9 mouse cellular contexts compared by ENCODE assay signal in genomic region chr9:53986972-53987371, GRCm38 (mm10). TPM values are rescaled to one million over a fixed set of nuclear protein-coding genes. Genes with fewer than 3 reads are reported as not detected.
DNase-seq lines count a peak whose midpoint lies in the region; ATAC-seq lines count a peak whose summit lies in the region.
"Had no signal": no experiment of that assay in that cellular context is flagged by ENCODE, and none has a peak within 500 bp of the region (broad histone marks: within the 10 kb centered on the region; RNA-seq: fewer than 3 reads in every experiment).

No protein-coding gene starts in this region.

- intact Hi-C loops in heart, postnatal 10 days (cut with DNase I): loop anchor here (1.0 to 10.0 kb wide), 2 partner anchors 92 to 158 kb away; no protein-coding TSS in a partner anchor

- H3K27ac ChIP-seq in heart, embryonic 10.5 days: no peak overlapping the region
- no peak overlapping the region for H3K27ac ChIP-seq in neural tube, embryonic 11.5 days (ENCODE audit: low read depth, low read length)
- H3K27ac ChIP-seq: lung, embryonic 15.5 days had no signal

- no peaks in the 10 kb centered on the region for H3K9me3 ChIP-seq in heart, embryonic 10.5 days
- no peaks in the 10 kb centered on the region for H3K9me3 ChIP-seq in neural tube, embryonic 11.5 days (ENCODE audit: control insufficient read depth, low read length)
- H3K9me3 ChIP-seq: lung, embryonic 15.5 days had no signal

- H3K4me1 ChIP-seq in heart, embryonic 10.5 days: no peaks in the 10 kb centered on the region
- no peaks in the 10 kb centered on the region for H3K4me1 ChIP-seq in neural tube, embryonic 11.5 days (ENCODE audit: control insufficient read depth, insufficient read depth, low read length)
- H3K4me1 ChIP-seq: lung, embryonic 15.5 days had no signal

- peak; percentile 14 to 45 for DNase-seq in heart, postnatal 10 days
- no peak for DNase-seq in heart, embryonic 10.5 days (ENCODE audit: low spot score)
- DNase-seq in neural tube, embryonic 11.5 days (ENCODE audit: low spot score): peak; percentile 14
- no peak for DNase-seq in neural tube, embryonic 10.5 days (ENCODE audit: extremely low spot score, low spot score)
- DNase-seq in embryo, embryonic 9.5 days (ENCODE audit: extremely low spot score): peak; percentile 24
- peak; percentile 58 for DNase-seq in retina, postnatal 7 days (ENCODE audit: low read depth, low spot score)
- DNase-seq in spleen, postnatal 14 days (ENCODE audit: low spot score in 2 of 2): no peak
- no peak for DNase-seq in yolk sac, embryonic 10.5 days (ENCODE audit: low spot score)

- H3K27me3 ChIP-seq in heart, embryonic 10.5 days (ENCODE audit: insufficient read depth, poor library complexity, severe bottlenecking): peaks cover 14% of the 10 kb centered on the region; the same call in 1 of the 2 replicates
- no peaks in the 10 kb centered on the region for H3K27me3 ChIP-seq in neural tube, embryonic 11.5 days (ENCODE audit: control insufficient read depth, insufficient read depth, low read length)
- H3K27me3 ChIP-seq: lung, embryonic 15.5 days had no signal

- WGBS in heart, embryonic 10.5 days: 34% methylated on average over 3 of the region's 3 CpGs
- WGBS in neural tube, embryonic 11.5 days: 48% methylated on average over 3 of the region's 3 CpGs

- no peaks in the 10 kb centered on the region for H3K36me3 ChIP-seq in heart, embryonic 10.5 days
- no peaks in the 10 kb centered on the region for H3K36me3 ChIP-seq in neural tube, embryonic 11.5 days (ENCODE audit: control insufficient read depth, insufficient read depth, low read length)
- H3K36me3 ChIP-seq: lung, embryonic 15.5 days had no signal

- no peak overlapping the region for H3K4me2 ChIP-seq in neural tube, embryonic 11.5 days (ENCODE audit: low read depth)
- H3K4me2 ChIP-seq: lung, embryonic 15.5 days had no signal

- H3K9ac ChIP-seq in neural tube, embryonic 11.5 days (ENCODE audit: low read length): no peak overlapping the region
- H3K9ac ChIP-seq: lung, embryonic 15.5 days had no signal

- ATAC-seq in neural tube, embryonic 11.5 days (ENCODE audit: insufficient read depth, low FRiP score, low TSS enrichment): no peak

- H3K4me3 ChIP-seq in heart, embryonic 10.5 days: no peak overlapping the region
- no peak overlapping the region for H3K4me3 ChIP-seq in neural tube, embryonic 11.5 days (ENCODE audit: low read depth, low read length)
- H3K4me3 ChIP-seq: lung, embryonic 15.5 days had no signal

RNA-seq across cellular contexts. Expression of gene Elmod1, which starts 11.9 kb away (rescaled TPM):
- under 1 TPM in 1 of 2 experiments, not detected in 1; 0.41 TPM for total RNA-seq in heart, postnatal 10 days (2021)
- polyA plus RNA-seq in heart, embryonic 10.5 days (2016; fragmentation: Nextera tagmentation; extraction: Ambion mirVana): not detected in 2 replicates
- 2.7 and 3.6 TPM in 2 replicates for polyA plus RNA-seq in neural tube, embryonic 11.5 days (2014; fragmentation: Nextera tagmentation; extraction: Ambion mirVana)

Comparison
In these comparisons a context has a peak if more than half of its experiments do, and no peak if none do; other contexts are left out.
1. DNase-seq: peak in heart, postnatal 10 days (2 of 2), neural tube, embryonic 11.5 days (single experiment), embryo, embryonic 9.5 days (single experiment) and retina, postnatal 7 days (single experiment); none in heart, embryonic 10.5 days (single experiment), neural tube, embryonic 10.5 days (single experiment), spleen, postnatal 14 days (0 of 2) and yolk sac, embryonic 10.5 days (single experiment).